Mouse (Mus musculus): ENCODE measurements around the gene Endod1. TPM values are rescaled to one million over a fixed set of nuclear protein-coding genes. Genes with fewer than 3 reads are reported as not detected.
"Not testable (repeated sequence)": the region's sequence is repeated elsewhere in the genome, so short reads cannot be mapped to it uniquely, and the experiment has no call there.

Endod1 gene
- total RNA-seq, 2 experiments from 2014 or later = 55.7 to 64.4 TPM

- no peak for DNase-seq (ENCODE audit: low spot score in 2 of 2)
- intact Hi-C loops (cut with DNase I) = loop anchor here (5.0 kb wide), 1 partner anchor 105 kb away; the partner anchor contains the start of gene Sesn3
Measured at GRCm38 (mm10) chr9:14382256-14382791, 1.0 kb upstream of the Endod1 start.

GRCm38 (mm10) chr9:14380386-14381285 is 671 bp downstream of the Endod1 start:
- intact Hi-C loops (cut with DNase I) = loop anchor here (2.0 to 5.0 kb wide), 2 partner anchors 103 to 120 kb away; partner anchors contain the start of genes Cwc15, Kdm4d and Sesn3
- peak; percentile 84 to 87 for DNase-seq (ENCODE audit: low spot score in 2 of 2)

GRCm38 (mm10) chr9:14379769-14380385 is 1.4 kb downstream of the Endod1 start:
- intact Hi-C loops (cut with DNase I) = loop anchor here (2.0 to 5.0 kb wide), 2 partner anchors 103 to 121 kb away; partner anchors contain the start of genes Cwc15, Kdm4d and Sesn3
- DNase-seq (ENCODE audit: low spot score in 2 of 2) = no peak

GRCm38 (mm10) chr9:14378151-14378550 is 3.2 kb downstream of the Endod1 start:
- DNase-seq (ENCODE audit: low spot score in 2 of 2) = no peak
- intact Hi-C loops (cut with DNase I) = no loop called here

- intact Hi-C loops (cut with DNase I) = no loop called here
- DNase-seq (ENCODE audit: low spot score in 2 of 2) = peak in 1 of 2 experiments; percentile 68
Measured at GRCm38 (mm10) chr9:14376149-14376548, 5.2 kb downstream of the Endod1 start.

GRCm38 (mm10) chr9:14372440-14372839 is 8.9 kb downstream of the Endod1 start:
- DNase-seq (ENCODE audit: low spot score in 2 of 2) = no peak
- intact Hi-C loops (cut with DNase I) = loop anchor here (1.0 kb wide), 1 partner anchor 18 kb away; no protein-coding TSS in a partner anchor

- DNase-seq (ENCODE audit: low spot score in 2 of 2) = no peak
- intact Hi-C loops (cut with DNase I) = no loop called here
Measured at GRCm38 (mm10) chr9:14369271-14369670, 12.0 kb downstream of the Endod1 start.

- DNase-seq (ENCODE audit: low spot score in 2 of 2) = no peak
- intact Hi-C loops (cut with DNase I) = no loop called here
Measured at GRCm38 (mm10) chr9:14367850-14368249, 13.5 kb downstream of the Endod1 start.

GRCm38 (mm10) chr9:14365481-14366125 is 15.7 kb downstream of the Endod1 start:
- DNase-seq (ENCODE audit: low spot score in 2 of 2) = peak in 1 of 2 experiments; percentile 26
- intact Hi-C loops (cut with DNase I) = no loop called here

- intact Hi-C loops (cut with DNase I) = no loop called here
- DNase-seq (ENCODE audit: low spot score in 2 of 2) = no peak
Measured at GRCm38 (mm10) chr9:14364719-14365118, 16.6 kb downstream of the Endod1 start.

- intact Hi-C loops (cut with DNase I) = no loop called here
- DNase-seq (ENCODE audit: low spot score in 2 of 2) = no peak
Measured at GRCm38 (mm10) chr9:14363540-14363939, 17.8 kb downstream of the Endod1 start.

GRCm38 (mm10) chr9:14362068-14362768 is 19.1 kb downstream of the Endod1 start:
- no peak for DNase-seq (ENCODE audit: low spot score in 2 of 2)
- intact Hi-C loops (cut with DNase I) = no loop called here

GRCm38 (mm10) chr9:14357033-14357432 is 24.3 kb downstream of the Endod1 start:
- DNase-seq (ENCODE audit: low spot score in 2 of 2) = no peak
- intact Hi-C loops (cut with DNase I) = no loop called here

- intact Hi-C loops (cut with DNase I) = no loop called here
Measured at GRCm38 (mm10) chr9:14354852-14355251, 26.5 kb downstream of the Endod1 start.

GRCm38 (mm10) chr9:14352337-14352736 is 29.0 kb downstream of the Endod1 start:
- intact Hi-C loops (cut with DNase I) = no loop called here
- no peak for DNase-seq (ENCODE audit: low spot score in 2 of 2)

More at GRCm38 (mm10) chr9:14354852-14355251, 26.5 kb downstream of the Endod1 start:
- no peak for DNase-seq (ENCODE audit: low spot score in 2 of 2)

GRCm38 (mm10) chr9:14350787-14351186 is 30.5 kb downstream of the Endod1 start:
- intact Hi-C loops (cut with DNase I) = no loop called here
- no peak for DNase-seq (ENCODE audit: low spot score in 2 of 2)

- no peak for DNase-seq (ENCODE audit: low spot score in 2 of 2)
- intact Hi-C loops (cut with DNase I) = loop anchor here (10.0 kb wide), 1 partner anchor 345 kb away; no protein-coding TSS in a partner anchor
Measured at GRCm38 (mm10) chr9:14349380-14349779, 31.9 kb downstream of the Endod1 start.

- intact Hi-C loops (cut with DNase I) = loop anchor here (10.0 kb wide), 1 partner anchor 346 kb away; no protein-coding TSS in a partner anchor
- peak in 1 of 2 experiments; percentile 16 for DNase-seq (ENCODE audit: low spot score in 2 of 2)
Measured at GRCm38 (mm10) chr9:14348416-14348815, 32.9 kb downstream of the Endod1 start.

GRCm38 (mm10) chr9:14345866-14346265 is 35.4 kb downstream of the Endod1 start:
- intact Hi-C loops (cut with DNase I) = loop anchor here (10.0 kb wide), 1 partner anchor 349 kb away; no protein-coding TSS in a partner anchor

More at GRCm38 (mm10) chr9:14345866-14346265, 35.4 kb downstream of the Endod1 start:
- DNase-seq (ENCODE audit: low spot score in 2 of 2) = not testable (repeated sequence)

Data from left cerebral cortex, postnatal 25 days (tissue).